Mouse (Mus musculus): ENCODE results near the gene Gm29609. TPM values are rescaled to one million over a fixed set of nuclear protein-coding genes. Genes with fewer than 3 reads are reported as not detected.

Gm29609 gene
- 3.9 and 4.1 TPM in 2 replicates for polyA plus RNA-seq (2012; rRNA removed)

GRCm38 (mm10) chr5:31179766-31180630 lies at the start of gene Gm29609, which contains the start of gene Gtf3c2:
Gene Gm29609, minus strand, starts transcription at chr5:31179911.
Gene Gtf3c2, minus strand, starts transcription at chr5:31180144.
- under 1% methylated on average over 59 of the region's 59 CpGs for WGBS
- Histone ChIP-seq H3K4me1 (ENCODE audit: control insufficient read depth, insufficient read depth, low read length) (no peaks in the 10 kb centered on the region), H3K27me3 (ENCODE audit: control insufficient read depth, insufficient read depth, low read length) (no peaks in the 10 kb centered on the region), H3K27ac (ENCODE audit: insufficient read depth, low read length) (peak within 1 kb of the TSS; percentile 84), H3K4me3 (replicated peaks; ENCODE audit: insufficient read depth, low read depth, low read length) (peak within 1 kb of the TSS; percentile 77)
- peak; percentile 96 to 98 for DNase-seq
- TF ChIP-seq POLR2A (IDR thresholded peaks at IDR 0.05; ENCODE audit: borderline replicate concordance, insufficient read depth, low read length) = peak; percentile 90
- no peak for TF ChIP-seq CTCF (IDR thresholded peaks at IDR 0.05; ENCODE audit: borderline replicate concordance, insufficient read depth, low read depth, low read length)

GRCm38 (mm10) chr5:31226641-31227040 lies 46.9 kb upstream of the Gm29609 start:
- no peak for DNase-seq
- Histone ChIP-seq H3K27ac (ENCODE audit: insufficient read depth, low read length) (no peak overlapping the region), H3K4me1 (ENCODE audit: control insufficient read depth, insufficient read depth, low read length) (no peaks in the 10 kb centered on the region), H3K27me3 (ENCODE audit: control insufficient read depth, insufficient read depth, low read length) (no peaks in the 10 kb centered on the region), H3K4me3 (replicated peaks; ENCODE audit: insufficient read depth, low read depth, low read length) (no peak overlapping the region)
- no peak for TF ChIP-seq POLR2A (IDR thresholded peaks at IDR 0.05; ENCODE audit: borderline replicate concordance, insufficient read depth, low read length)
- TF ChIP-seq CTCF (IDR thresholded peaks at IDR 0.05; ENCODE audit: borderline replicate concordance, insufficient read depth, low read depth, low read length) = no peak
- WGBS = 71% methylated on average over 1 of the region's 1 CpGs

GRCm38 (mm10) chr5:31222696-31223095 lies 43.0 kb upstream of the Gm29609 start:
- no peak for DNase-seq
- Histone ChIP-seq H3K4me1 (ENCODE audit: control insufficient read depth, insufficient read depth, low read length) (peaks cover 2% of the 10 kb centered on the region; the same call in 1 of the 2 replicates), H3K27ac (ENCODE audit: insufficient read depth, low read length) (no peak overlapping the region), H3K27me3 (ENCODE audit: control insufficient read depth, insufficient read depth, low read length) (no peaks in the 10 kb centered on the region), H3K4me3 (replicated peaks; ENCODE audit: insufficient read depth, low read depth, low read length) (no peak overlapping the region)
- TF ChIP-seq CTCF (IDR thresholded peaks at IDR 0.05; ENCODE audit: borderline replicate concordance, insufficient read depth, low read depth, low read length) (no peak), POLR2A (IDR thresholded peaks at IDR 0.05; ENCODE audit: borderline replicate concordance, insufficient read depth, low read length) (no peak)
- 94% methylated on average over 9 of the region's 9 CpGs for WGBS

GRCm38 (mm10) chr5:31221304-31221945 lies 41.7 kb upstream of the Gm29609 start:
- peak in 1 of 2 experiments; percentile 24 for DNase-seq
- 12% methylated on average over 11 of the region's 11 CpGs for WGBS
- H3K4me1 ChIP-seq (ENCODE audit: control insufficient read depth, insufficient read depth, low read length) = peaks cover 2% of the 10 kb centered on the region; the same call in 1 of the 2 replicates

GRCm38 (mm10) chr5:31220448-31221303 lies 41.0 kb upstream of the Gm29609 start, which contains the start of gene Ppm1g:
Gene Ppm1g, minus strand, starts transcription at chr5:31220687.
- peak within 1 kb of the TSS; percentile 90 for H3K4me3 ChIP-seq (replicated peaks; ENCODE audit: insufficient read depth, low read depth, low read length)
- TF ChIP-seq CTCF (IDR thresholded peaks at IDR 0.05; ENCODE audit: borderline replicate concordance, insufficient read depth, low read depth, low read length) (no peak), POLR2A (IDR thresholded peaks at IDR 0.05; ENCODE audit: borderline replicate concordance, insufficient read depth, low read length) (peak; percentile 98)
- peaks cover 2% of the 10 kb centered on the region; the same call in 1 of the 2 replicates for H3K4me1 ChIP-seq (ENCODE audit: control insufficient read depth, insufficient read depth, low read length)
- peak within 1 kb of the TSS; percentile 67 for H3K27ac ChIP-seq (ENCODE audit: insufficient read depth, low read length)
- under 1% methylated on average over 70 of the region's 70 CpGs for WGBS
- H3K27me3 ChIP-seq (ENCODE audit: control insufficient read depth, insufficient read depth, low read length) = no peaks in the 10 kb centered on the region
- peak; percentile 95 to 96 for DNase-seq

More at GRCm38 (mm10) chr5:31221304-31221945, 41.7 kb upstream of the Gm29609 start:
- TF ChIP-seq CTCF (IDR thresholded peaks at IDR 0.05; ENCODE audit: borderline replicate concordance, insufficient read depth, low read depth, low read length) (no peak), POLR2A (IDR thresholded peaks at IDR 0.05; ENCODE audit: borderline replicate concordance, insufficient read depth, low read length) (no peak)
- Histone ChIP-seq H3K4me3 (replicated peaks; ENCODE audit: insufficient read depth, low read depth, low read length) (peak overlapping the region; percentile 90), H3K27ac (ENCODE audit: insufficient read depth, low read length) (peak overlapping the region; percentile 67; the same call in 1 of the 2 replicates), H3K27me3 (ENCODE audit: control insufficient read depth, insufficient read depth, low read length) (no peaks in the 10 kb centered on the region)

- WGBS = under 1% methylated on average over 40 of the region's 40 CpGs
- Histone ChIP-seq H3K4me3 (replicated peaks; ENCODE audit: insufficient read depth, low read depth, low read length) (peak overlapping the region; percentile 76), H3K27ac (ENCODE audit: insufficient read depth, low read length) (peak overlapping the region; percentile 35; the same call in 1 of the 2 replicates), H3K27me3 (ENCODE audit: control insufficient read depth, insufficient read depth, low read length) (no peaks in the 10 kb centered on the region), H3K4me1 (ENCODE audit: control insufficient read depth, insufficient read depth, low read length) (peaks cover 2% of the 10 kb centered on the region; the same call in 1 of the 2 replicates)
- TF ChIP-seq POLR2A (IDR thresholded peaks at IDR 0.05; ENCODE audit: borderline replicate concordance, insufficient read depth, low read length) = no peak
- no peak for TF ChIP-seq CTCF (IDR thresholded peaks at IDR 0.05; ENCODE audit: borderline replicate concordance, insufficient read depth, low read depth, low read length)
- DNase-seq = no peak
Measured at GRCm38 (mm10) chr5:31219911-31220447, 40.3 kb upstream of the Gm29609 start.

Measured in cerebellum, adult 2 months (tissue).